Mouse (Mus musculus): ENCODE measurements at regions not wholly inside any gene's neighbourhood (a gene's known extent, or its start where the extent isn't known, plus 50 kb on each side); places are given as distances from the start of the nearest gene placed in this dataset.
A peak's percentile ranks its signal among the peaks of the same experiment; 100 is the strongest.

GRCm38 (mm10) chr12:77674755-77675154, 436.8 kb downstream of the Fut8 start:
- no peak overlapping the region for H3K27ac ChIP-seq (ENCODE audit: insufficient read depth, low read length)
- no peaks in the 10 kb centered on the region for H3K4me1 ChIP-seq (ENCODE audit: control insufficient read depth, insufficient read depth, low read length)
- no peak overlapping the region for H3K4me3 ChIP-seq (ENCODE audit: insufficient read depth, low read length)
- TF ChIP-seq CTCF (IDR thresholded peaks at IDR 0.05; ENCODE audit: borderline replicate concordance, insufficient read depth, low read length) (peak; percentile 24; the same call in 1 of the 2 replicates), POLR2A (IDR thresholded peaks at IDR 0.05; ENCODE audit: low read depth, low read length) (no peak)

GRCm38 (mm10) chr12:77678040-77678439, 440.1 kb downstream of the Fut8 start:
- no peak overlapping the region for H3K27ac ChIP-seq (ENCODE audit: insufficient read depth, low read length)
- TF ChIP-seq POLR2A (IDR thresholded peaks at IDR 0.05; ENCODE audit: low read depth, low read length) (no peak), CTCF (IDR thresholded peaks at IDR 0.05; ENCODE audit: borderline replicate concordance, insufficient read depth, low read length) (no peak)
- H3K4me1 ChIP-seq (ENCODE audit: control insufficient read depth, insufficient read depth, low read length): no peaks in the 10 kb centered on the region
- no peak overlapping the region for H3K4me3 ChIP-seq (ENCODE audit: insufficient read depth, low read length)

- no peak overlapping the region for H3K27ac ChIP-seq (ENCODE audit: insufficient read depth, low read length)
- H3K4me3 ChIP-seq (ENCODE audit: insufficient read depth, low read length): no peak overlapping the region
- TF ChIP-seq CTCF (IDR thresholded peaks at IDR 0.05; ENCODE audit: borderline replicate concordance, insufficient read depth, low read length) (no peak), POLR2A (IDR thresholded peaks at IDR 0.05; ENCODE audit: low read depth, low read length) (no peak)
- no peaks in the 10 kb centered on the region for H3K4me1 ChIP-seq (ENCODE audit: control insufficient read depth, insufficient read depth, low read length)
These were observed 456.2 kb downstream of the Fut8 start for GRCm38 (mm10) chr12:77694101-77694500.

GRCm38 (mm10) chr12:77696039-77696631, 458.2 kb downstream of the Fut8 start:
- H3K4me3 ChIP-seq (ENCODE audit: insufficient read depth, low read length): no peak overlapping the region
- TF ChIP-seq POLR2A (IDR thresholded peaks at IDR 0.05; ENCODE audit: low read depth, low read length) (no peak), CTCF (IDR thresholded peaks at IDR 0.05; ENCODE audit: borderline replicate concordance, insufficient read depth, low read length) (no peak)
- H3K27ac ChIP-seq (ENCODE audit: insufficient read depth, low read length): no peak overlapping the region
- no peaks in the 10 kb centered on the region for H3K4me1 ChIP-seq (ENCODE audit: control insufficient read depth, insufficient read depth, low read length)

GRCm38 (mm10) chr12:77696662-77697061, 458.7 kb downstream of the Fut8 start:
- no peak for TF ChIP-seq POLR2A (IDR thresholded peaks at IDR 0.05; ENCODE audit: low read depth, low read length)
- TF ChIP-seq CTCF (IDR thresholded peaks at IDR 0.05; ENCODE audit: borderline replicate concordance, insufficient read depth, low read length): no peak
- Histone ChIP-seq H3K4me3 (ENCODE audit: insufficient read depth, low read length) (no peak overlapping the region), H3K27ac (ENCODE audit: insufficient read depth, low read length) (no peak overlapping the region), H3K4me1 (ENCODE audit: control insufficient read depth, insufficient read depth, low read length) (no peaks in the 10 kb centered on the region)

GRCm38 (mm10) chr12:77698088-77698487, 460.2 kb downstream of the Fut8 start:
- H3K27ac ChIP-seq (ENCODE audit: insufficient read depth, low read length): no peak overlapping the region
- no peaks in the 10 kb centered on the region for H3K4me1 ChIP-seq (ENCODE audit: control insufficient read depth, insufficient read depth, low read length)
- no peak overlapping the region for H3K4me3 ChIP-seq (ENCODE audit: insufficient read depth, low read length)
- TF ChIP-seq POLR2A (IDR thresholded peaks at IDR 0.05; ENCODE audit: low read depth, low read length) (no peak), CTCF (IDR thresholded peaks at IDR 0.05; ENCODE audit: borderline replicate concordance, insufficient read depth, low read length) (no peak)

GRCm38 (mm10) chr12:77699896-77700605, 462.1 kb downstream of the Fut8 start:
- TF ChIP-seq CTCF (IDR thresholded peaks at IDR 0.05; ENCODE audit: borderline replicate concordance, insufficient read depth, low read length) (no peak), POLR2A (IDR thresholded peaks at IDR 0.05; ENCODE audit: low read depth, low read length) (no peak)
- H3K27ac ChIP-seq (ENCODE audit: insufficient read depth, low read length): no peak overlapping the region
- H3K4me1 ChIP-seq (ENCODE audit: control insufficient read depth, insufficient read depth, low read length): no peaks in the 10 kb centered on the region
- no peak overlapping the region for H3K4me3 ChIP-seq (ENCODE audit: insufficient read depth, low read length)

GRCm38 (mm10) chr12:77715506-77715905, 477.6 kb downstream of the Fut8 start:
- TF ChIP-seq CTCF (IDR thresholded peaks at IDR 0.05; ENCODE audit: borderline replicate concordance, insufficient read depth, low read length): no peak
- no peak for TF ChIP-seq POLR2A (IDR thresholded peaks at IDR 0.05; ENCODE audit: low read depth, low read length)
- no peaks in the 10 kb centered on the region for H3K4me1 ChIP-seq (ENCODE audit: control insufficient read depth, insufficient read depth, low read length)
- H3K27ac ChIP-seq (ENCODE audit: insufficient read depth, low read length): no peak overlapping the region
- H3K4me3 ChIP-seq (ENCODE audit: insufficient read depth, low read length): no peak overlapping the region

- Histone ChIP-seq H3K4me1 (ENCODE audit: control insufficient read depth, insufficient read depth, low read length) (no peaks in the 10 kb centered on the region), H3K4me3 (ENCODE audit: insufficient read depth, low read length) (no peak overlapping the region), H3K27ac (ENCODE audit: insufficient read depth, low read length) (no peak overlapping the region)
- no peak for TF ChIP-seq CTCF (IDR thresholded peaks at IDR 0.05; ENCODE audit: borderline replicate concordance, insufficient read depth, low read length)
These were observed 478.1 kb downstream of the Fut8 start for GRCm38 (mm10) chr12:77715979-77716378.

- H3K27ac ChIP-seq (ENCODE audit: insufficient read depth, low read length): no peak overlapping the region
- TF ChIP-seq POLR2A (IDR thresholded peaks at IDR 0.05; ENCODE audit: low read depth, low read length) (no peak), CTCF (IDR thresholded peaks at IDR 0.05; ENCODE audit: borderline replicate concordance, insufficient read depth, low read length) (no peak)
- H3K4me1 ChIP-seq (ENCODE audit: control insufficient read depth, insufficient read depth, low read length): no peaks in the 10 kb centered on the region
- H3K4me3 ChIP-seq (ENCODE audit: insufficient read depth, low read length): no peak overlapping the region
These were observed 466.3 kb upstream of the Gm6657 start for GRCm38 (mm10) chr12:77727766-77728165.
